Mouse (Mus musculus): ENCODE measurements around the gene Tceal5. TPM values are rescaled to one million over a fixed set of nuclear protein-coding genes. Genes with fewer than 3 reads are reported as not detected.

Tceal5 gene
- polyA plus RNA-seq (2014; fragmentation: Nextera tagmentation; extraction: Ambion mirVana): 4.0 and 5.9 TPM in 2 replicates

GRCm38 (mm10) chrX:136203664-136204066 lies at the start of gene Tceal5:
Gene Tceal5, minus strand, starts transcription at chrX:136203876.
- peak within 1 kb of the TSS; percentile 60 for H3K9ac ChIP-seq (ENCODE audit: low read depth, low read length)
- peak within 1 kb of the TSS; percentile 57; the same call in 1 of the 2 replicates for H3K27ac ChIP-seq (ENCODE audit: low read depth, low read length)

GRCm38 (mm10) chrX:136252023-136252729 lies 48.5 kb upstream of the Tceal5 start:
- Histone ChIP-seq H3K36me3 (ENCODE audit: control insufficient read depth, insufficient read depth, low read length) (no peaks in the 10 kb centered on the region), H3K9me3 (replicated peaks; ENCODE audit: control insufficient read depth, low read length) (no peaks in the 10 kb centered on the region), H3K4me1 (ENCODE audit: control insufficient read depth, insufficient read depth, low read length) (no peaks in the 10 kb centered on the region), H3K27me3 (ENCODE audit: control insufficient read depth, insufficient read depth, low read length) (no peaks in the 10 kb centered on the region), H3K27ac (ENCODE audit: low read depth, low read length) (no peak overlapping the region), H3K4me2 (no peak overlapping the region), H3K4me3 (ENCODE audit: low read depth, low read length) (no peak overlapping the region), H3K9ac (ENCODE audit: low read depth, low read length) (no peak overlapping the region)
- 36% methylated on average over 6 of the region's 6 CpGs for WGBS (ENCODE audit: insufficient replicate concordance)
- ATAC-seq (replicated peaks; ENCODE audit: insufficient number of reproducible peaks, low FRiP score, low TSS enrichment): no peak; the same call in 1 of the 2 replicates

More at GRCm38 (mm10) chrX:136203664-136204066, at the start of gene Tceal5:
- no peaks in the 10 kb centered on the region for H3K9me3 ChIP-seq (replicated peaks; ENCODE audit: control insufficient read depth, low read length)
- ATAC-seq (replicated peaks; ENCODE audit: insufficient number of reproducible peaks, low FRiP score, low TSS enrichment): peak; percentile 61; the same call in 1 of the 2 replicates
- H3K4me2 ChIP-seq: peak within 1 kb of the TSS; percentile 62
- peak within 1 kb of the TSS; percentile 43 for H3K4me3 ChIP-seq (ENCODE audit: low read depth, low read length)
- no peaks in the 10 kb centered on the region for H3K36me3 ChIP-seq (ENCODE audit: control insufficient read depth, insufficient read depth, low read length)
- H3K4me1 ChIP-seq (ENCODE audit: control insufficient read depth, insufficient read depth, low read length): no peaks in the 10 kb centered on the region
- 17% methylated on average over 9 of the region's 9 CpGs for WGBS (ENCODE audit: insufficient replicate concordance)
- H3K27me3 ChIP-seq (ENCODE audit: control insufficient read depth, insufficient read depth, low read length): no peaks in the 10 kb centered on the region; the same call in 1 of the 2 replicates

GRCm38 (mm10) chrX:136249671-136250070 lies 46.0 kb upstream of the Tceal5 start:
- 65% methylated on average over 7 of the region's 7 CpGs for WGBS (ENCODE audit: insufficient replicate concordance)
- H3K4me3 ChIP-seq (ENCODE audit: low read depth, low read length): no peak overlapping the region
- H3K9me3 ChIP-seq (replicated peaks; ENCODE audit: control insufficient read depth, low read length): no peaks in the 10 kb centered on the region

GRCm38 (mm10) chrX:136248811-136249210 lies 45.1 kb upstream of the Tceal5 start:
- 46% methylated on average over 6 of the region's 6 CpGs for WGBS (ENCODE audit: insufficient replicate concordance)
- Histone ChIP-seq H3K36me3 (ENCODE audit: control insufficient read depth, insufficient read depth, low read length) (no peaks in the 10 kb centered on the region), H3K9ac (ENCODE audit: low read depth, low read length) (no peak overlapping the region), H3K9me3 (replicated peaks; ENCODE audit: control insufficient read depth, low read length) (no peaks in the 10 kb centered on the region), H3K27me3 (ENCODE audit: control insufficient read depth, insufficient read depth, low read length) (no peaks in the 10 kb centered on the region), H3K27ac (ENCODE audit: low read depth, low read length) (no peak overlapping the region), H3K4me2 (no peak overlapping the region), H3K4me3 (ENCODE audit: low read depth, low read length) (no peak overlapping the region), H3K4me1 (ENCODE audit: control insufficient read depth, insufficient read depth, low read length) (no peaks in the 10 kb centered on the region)
- no peak for ATAC-seq (replicated peaks; ENCODE audit: insufficient number of reproducible peaks, low FRiP score, low TSS enrichment)

More at GRCm38 (mm10) chrX:136249671-136250070, 46.0 kb upstream of the Tceal5 start:
- H3K4me2 ChIP-seq: no peak overlapping the region
- H3K36me3 ChIP-seq (ENCODE audit: control insufficient read depth, insufficient read depth, low read length): no peaks in the 10 kb centered on the region
- H3K4me1 ChIP-seq (ENCODE audit: control insufficient read depth, insufficient read depth, low read length): no peaks in the 10 kb centered on the region
- no peak overlapping the region for H3K9ac ChIP-seq (ENCODE audit: low read depth, low read length)
- no peaks in the 10 kb centered on the region for H3K27me3 ChIP-seq (ENCODE audit: control insufficient read depth, insufficient read depth, low read length)
- no peak for ATAC-seq (replicated peaks; ENCODE audit: insufficient number of reproducible peaks, low FRiP score, low TSS enrichment)
- no peak overlapping the region for H3K27ac ChIP-seq (ENCODE audit: low read depth, low read length)

- H3K9ac ChIP-seq (ENCODE audit: low read depth, low read length): peak overlapping the region; percentile 86
- peak; percentile 58; the same call in 1 of the 2 replicates for ATAC-seq (replicated peaks; ENCODE audit: insufficient number of reproducible peaks, low FRiP score, low TSS enrichment)
- H3K27ac ChIP-seq (ENCODE audit: low read depth, low read length): peak overlapping the region; percentile 82
- H3K9me3 ChIP-seq (replicated peaks; ENCODE audit: control insufficient read depth, low read length): no peaks in the 10 kb centered on the region
- H3K27me3 ChIP-seq (ENCODE audit: control insufficient read depth, insufficient read depth, low read length): no peaks in the 10 kb centered on the region
- H3K4me3 ChIP-seq (ENCODE audit: low read depth, low read length): peak overlapping the region; percentile 59
- H3K4me2 ChIP-seq: peak overlapping the region; percentile 55
- 13% methylated on average over 15 of the region's 15 CpGs for WGBS (ENCODE audit: insufficient replicate concordance)
- no peaks in the 10 kb centered on the region for H3K36me3 ChIP-seq (ENCODE audit: control insufficient read depth, insufficient read depth, low read length)
- no peaks in the 10 kb centered on the region for H3K4me1 ChIP-seq (ENCODE audit: control insufficient read depth, insufficient read depth, low read length)
Observed at GRCm38 (mm10) chrX:136245521-136246071, 41.9 kb upstream of the Tceal5 start.

GRCm38 (mm10) chrX:136244574-136245229 lies 41.0 kb upstream of the Tceal5 start, which contains the start of gene Tceal9:
Gene Tceal9, plus strand, starts transcription at chrX:136245079.
- H3K4me1 ChIP-seq (ENCODE audit: control insufficient read depth, insufficient read depth, low read length): no peaks in the 10 kb centered on the region
- no peaks in the 10 kb centered on the region for H3K27me3 ChIP-seq (ENCODE audit: control insufficient read depth, insufficient read depth, low read length)
- peak within 1 kb of the TSS; percentile 59 for H3K4me3 ChIP-seq (ENCODE audit: low read depth, low read length)
- H3K36me3 ChIP-seq (ENCODE audit: control insufficient read depth, insufficient read depth, low read length): no peaks in the 10 kb centered on the region
- ATAC-seq (replicated peaks; ENCODE audit: insufficient number of reproducible peaks, low FRiP score, low TSS enrichment): peak; percentile 93
- WGBS (ENCODE audit: insufficient replicate concordance): 15% methylated on average over 20 of the region's 20 CpGs
- H3K4me2 ChIP-seq: peak within 1 kb of the TSS; percentile 55
- peak within 1 kb of the TSS; percentile 86 for H3K9ac ChIP-seq (ENCODE audit: low read depth, low read length)
- H3K27ac ChIP-seq (ENCODE audit: low read depth, low read length): peak within 1 kb of the TSS; percentile 82
- no peaks in the 10 kb centered on the region for H3K9me3 ChIP-seq (replicated peaks; ENCODE audit: control insufficient read depth, low read length)

- Histone ChIP-seq H3K9ac (ENCODE audit: low read depth, low read length) (no peak overlapping the region), H3K4me1 (ENCODE audit: control insufficient read depth, insufficient read depth, low read length) (no peaks in the 10 kb centered on the region), H3K27ac (ENCODE audit: low read depth, low read length) (no peak overlapping the region), H3K4me3 (ENCODE audit: low read depth, low read length) (no peak overlapping the region), H3K36me3 (ENCODE audit: control insufficient read depth, insufficient read depth, low read length) (no peaks in the 10 kb centered on the region), H3K9me3 (replicated peaks; ENCODE audit: control insufficient read depth, low read length) (no peaks in the 10 kb centered on the region), H3K4me2 (no peak overlapping the region), H3K27me3 (ENCODE audit: control insufficient read depth, insufficient read depth, low read length) (no peaks in the 10 kb centered on the region)
- 75% methylated on average over 2 of the region's 2 CpGs for WGBS (ENCODE audit: insufficient replicate concordance)
- no peak for ATAC-seq (replicated peaks; ENCODE audit: insufficient number of reproducible peaks, low FRiP score, low TSS enrichment)
Observed at GRCm38 (mm10) chrX:136243181-136243580, 39.5 kb upstream of the Tceal5 start.

- no peaks in the 10 kb centered on the region for H3K27me3 ChIP-seq (ENCODE audit: control insufficient read depth, insufficient read depth, low read length)
- WGBS (ENCODE audit: insufficient replicate concordance): 51% methylated on average over 3 of the region's 3 CpGs
Observed at GRCm38 (mm10) chrX:136238118-136238517, 34.4 kb upstream of the Tceal5 start.

More at GRCm38 (mm10) chrX:136238118-136238517, 34.4 kb upstream of the Tceal5 start:
- no peaks in the 10 kb centered on the region for H3K4me1 ChIP-seq (ENCODE audit: control insufficient read depth, insufficient read depth, low read length)
- no peak overlapping the region for H3K27ac ChIP-seq (ENCODE audit: low read depth, low read length)
- H3K4me2 ChIP-seq: no peak overlapping the region
- no peak overlapping the region for H3K4me3 ChIP-seq (ENCODE audit: low read depth, low read length)
- no peaks in the 10 kb centered on the region for H3K9me3 ChIP-seq (replicated peaks; ENCODE audit: control insufficient read depth, low read length)
- H3K36me3 ChIP-seq (ENCODE audit: control insufficient read depth, insufficient read depth, low read length): no peaks in the 10 kb centered on the region
- no peak overlapping the region for H3K9ac ChIP-seq (ENCODE audit: low read depth, low read length)
- ATAC-seq (replicated peaks; ENCODE audit: insufficient number of reproducible peaks, low FRiP score, low TSS enrichment): no peak
